Mouse (Mus musculus) kidney, adult 2 months (tissue): ENCODE measurements around the gene Tnfaip3. TPM values are rescaled to one million over a fixed set of nuclear protein-coding genes. Genes with fewer than 3 reads are reported as not detected.
A peak's percentile ranks its signal among the peaks of the same experiment; 100 is the strongest.

Experiments
- DNase-seq: peaks from one replicate; pipeline ENCODE4 v3.0.0; 2021
- H3K27ac ChIP-seq: fragments of 200-500 bp; 2 replicates; pipeline ENCODE4 v1.5.1; 2012; ENCODE audit warnings: low read depth, low read length, control low read depth, inconsistent platforms; ENCODE audit not compliant: insufficient read depth
- H3K27me3 ChIP-seq: fragments of 200-500 bp; replicated peaks from 2 replicates; pipeline ENCODE4 v1.6.1; 2012; ENCODE audit warnings: mild to moderate bottlenecking, moderate library complexity, low read length, inconsistent platforms; ENCODE audit not compliant: control insufficient read depth, insufficient read depth
- H3K36me3 ChIP-seq: fragments of 200-500 bp; 2 replicates; pipeline ENCODE4 v1.6.1; 2012; ENCODE audit warnings: mild to moderate bottlenecking, moderate library complexity, low read length, inconsistent platforms; ENCODE audit not compliant: control insufficient read depth, insufficient read depth
- H3K4me1 ChIP-seq: fragments of 200-500 bp; 2 replicates; pipeline ENCODE4 v1.6.1; 2011; ENCODE audit warnings: low read length; ENCODE audit not compliant: control insufficient read depth, insufficient read depth
- H3K4me3 ChIP-seq: fragments of 200-500 bp; 2 replicates; pipeline ENCODE4 v1.5.1; 2011; ENCODE audit warnings: mild to moderate bottlenecking, low read depth, low read length, control low read depth; ENCODE audit not compliant: insufficient read depth
- CTCF ChIP-seq: fragments of 200-500 bp; conservative IDR thresholded peaks from 2 replicates; pipeline ENCODE4 v1.5.1; 2011; ENCODE audit warnings: low read depth, mild to moderate bottlenecking, control low read depth, low read length, moderate library complexity, mixed read lengths; ENCODE audit not compliant: insufficient read depth, insufficient read length
- POLR2A ChIP-seq: fragments of 200-500 bp; IDR thresholded peaks from one replicate; pipeline ENCODE4 v1.6.1; 2011; ENCODE audit warnings: low read depth, low read length, control low read depth
- WGBS: fragments of 180-500 bp; shearing (Covaris S2); methylation state at CpG from one replicate; pipeline ENCODE4 v1.1.7; 2018; 5-methylcytosine and 5-hydroxymethylcytosine counted together
- polyA plus RNA-seq: library from polyadenylated mRNA; depleted of rRNA; stranded (reverse); fragments of >200 nt; gene quantifications from 2 replicates; pipeline ENCODE4 v1.2.3, GENCODE M21; 2012

Tnfaip3 gene
- polyA plus RNA-seq, 1 experiment = 3.3 TPM

DNA sequence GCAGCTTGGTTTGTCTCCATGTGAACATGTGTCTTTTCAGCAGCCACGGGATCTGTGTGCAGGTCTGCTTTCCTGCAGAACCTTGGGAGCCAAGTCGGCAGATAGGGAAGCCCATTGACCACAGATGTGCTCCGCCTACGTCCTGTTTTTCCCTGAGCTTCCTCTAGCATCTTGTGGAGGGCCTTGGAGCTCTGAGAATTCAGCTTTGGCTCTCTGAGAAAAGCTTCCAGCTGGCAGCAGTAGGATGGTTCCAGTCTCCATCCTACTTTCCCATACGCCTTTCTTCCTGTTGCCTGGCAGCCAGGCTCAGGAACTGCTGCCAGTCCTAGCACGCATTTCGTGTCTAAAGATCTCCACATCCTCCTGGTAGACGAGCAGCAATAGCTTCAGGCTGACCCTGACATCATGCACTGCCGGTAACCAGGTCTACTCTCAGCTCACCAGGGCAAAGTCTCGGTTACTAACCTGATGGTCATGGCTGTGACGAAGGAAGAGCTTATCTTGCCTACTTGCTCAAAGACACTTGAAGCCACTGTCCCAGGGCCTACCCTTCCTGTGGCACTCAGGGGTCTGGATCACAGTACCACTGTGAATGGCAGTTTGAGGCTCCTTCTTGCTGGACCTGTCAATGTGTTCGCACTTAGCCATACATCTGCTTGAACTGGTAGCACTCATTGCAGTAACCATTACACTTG, 13.2 kb downstream of the Tnfaip3 start:
- Histone ChIP-seq H3K27me3 (no peaks in the 10 kb centered on the region), H3K27ac (no peak overlapping the region), H3K4me3 (no peak overlapping the region), H3K4me1 (no peaks in the 10 kb centered on the region), H3K36me3 (peaks cover 5% of the 10 kb centered on the region)
- DNase-seq = no peak
- TF ChIP-seq CTCF = no peak
- TF ChIP-seq POLR2A = no peak
- WGBS = 82% methylated on average over 12 of the region's 12 CpGs

DNA sequence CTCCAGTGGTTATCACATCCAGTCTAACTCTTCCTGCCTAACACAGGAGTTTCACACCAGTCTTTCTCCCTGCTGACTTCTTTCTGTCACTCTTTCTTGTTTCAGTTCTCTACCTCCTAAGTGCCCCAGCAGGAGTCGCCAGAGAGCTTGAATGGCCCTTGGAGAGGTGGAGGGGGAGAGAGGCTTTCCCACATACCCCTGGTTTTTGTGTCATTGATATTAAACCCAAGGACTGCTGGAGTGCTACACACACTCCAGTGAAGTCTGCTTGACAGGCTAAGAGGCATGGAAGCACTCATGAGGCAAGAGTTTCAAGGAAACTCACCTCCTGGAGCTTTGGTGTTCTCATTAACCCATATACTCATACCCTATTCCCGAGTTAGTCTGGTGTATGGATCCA, 16.0 kb downstream of the Tnfaip3 start:
- peak; percentile 39 for DNase-seq

DNA sequence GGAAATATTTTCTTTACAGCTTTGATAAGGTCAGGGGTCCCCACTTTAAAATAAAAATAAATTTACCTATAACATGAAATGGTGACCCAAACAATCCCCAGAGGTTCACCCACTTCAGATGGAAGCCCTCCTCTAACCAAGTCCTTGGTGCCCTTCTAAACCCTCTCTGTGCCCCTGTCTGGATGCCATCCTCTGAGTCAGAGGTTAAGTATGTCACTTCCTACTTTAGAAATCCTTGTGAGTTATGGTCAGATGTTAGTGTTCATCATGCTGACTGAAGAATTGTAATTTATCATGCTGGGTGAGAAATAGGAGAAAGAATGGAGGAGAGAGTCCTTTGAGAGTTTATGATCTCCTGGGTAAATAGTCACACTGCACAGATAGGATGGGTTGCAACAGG, 19.1 kb downstream of the Tnfaip3 start:
- Histone ChIP-seq H3K36me3 (no peaks in the 10 kb centered on the region), H3K4me3 (no peak overlapping the region), H3K4me1 (peaks cover 7% of the 10 kb centered on the region; the same call in 1 of the 2 replicates), H3K27ac (no peak overlapping the region), H3K27me3 (no peaks in the 10 kb centered on the region)
- TF ChIP-seq CTCF = no peak
- TF ChIP-seq POLR2A = no peak
- DNase-seq = no peak

More for the DNA sequence above, 16.0 kb downstream of the Tnfaip3 start:
- Histone ChIP-seq H3K36me3 (no peaks in the 10 kb centered on the region), H3K27ac (no peak overlapping the region), H3K4me3 (no peak overlapping the region), H3K27me3 (no peaks in the 10 kb centered on the region), H3K4me1 (peaks cover 7% of the 10 kb centered on the region; the same call in 1 of the 2 replicates)
- TF ChIP-seq CTCF (peak; percentile 56), POLR2A (no peak)
- 62% methylated on average over 2 of the region's 2 CpGs for WGBS

DNA sequence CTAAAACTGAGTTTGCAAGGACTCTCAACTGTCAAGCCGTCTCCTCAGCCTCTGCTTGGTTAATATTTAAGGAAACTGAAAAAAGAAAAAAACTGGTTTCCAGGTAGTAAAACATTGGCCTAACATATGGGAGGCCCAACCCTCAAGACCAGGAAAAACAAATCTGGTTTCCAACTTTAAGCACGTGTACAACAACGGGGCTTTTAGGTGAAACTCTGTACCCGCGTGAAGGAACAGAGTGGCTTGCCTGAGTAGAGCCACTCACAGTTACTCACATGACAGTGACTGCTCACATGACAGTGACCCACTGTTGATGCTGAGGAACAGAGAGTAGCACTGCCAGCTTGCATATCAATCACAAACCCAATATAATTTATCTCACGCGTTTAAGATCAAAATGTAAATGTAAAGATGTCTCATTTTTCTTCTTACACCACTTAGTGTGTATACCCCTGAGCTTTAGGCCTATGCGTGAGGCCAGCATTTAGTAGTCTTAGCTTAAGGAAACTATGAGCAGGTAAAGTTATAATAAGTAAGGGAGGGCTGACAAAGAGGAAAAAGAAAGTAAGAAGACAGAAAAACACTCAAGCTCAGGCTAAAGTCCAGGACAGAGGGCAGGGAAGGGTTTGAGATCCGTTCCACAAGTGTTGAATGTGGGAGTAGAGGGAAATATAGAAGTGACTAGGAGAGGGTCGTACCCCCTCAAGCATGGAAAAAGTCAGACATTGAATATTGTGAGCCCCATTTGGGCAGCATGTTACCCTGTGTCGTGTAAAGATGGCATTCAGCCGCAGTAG, 19.8 kb downstream of the Tnfaip3 start:
- TF ChIP-seq CTCF (no peak), POLR2A (no peak)
- 59% methylated on average over 12 of the region's 12 CpGs for WGBS
- Histone ChIP-seq H3K27me3 (no peaks in the 10 kb centered on the region), H3K36me3 (no peaks in the 10 kb centered on the region), H3K4me3 (no peak overlapping the region), H3K27ac (no peak overlapping the region; the same call in 1 of the 2 replicates), H3K4me1 (peaks cover 7% of the 10 kb centered on the region; the same call in 1 of the 2 replicates)
- peak; percentile 62 for DNase-seq

DNA sequence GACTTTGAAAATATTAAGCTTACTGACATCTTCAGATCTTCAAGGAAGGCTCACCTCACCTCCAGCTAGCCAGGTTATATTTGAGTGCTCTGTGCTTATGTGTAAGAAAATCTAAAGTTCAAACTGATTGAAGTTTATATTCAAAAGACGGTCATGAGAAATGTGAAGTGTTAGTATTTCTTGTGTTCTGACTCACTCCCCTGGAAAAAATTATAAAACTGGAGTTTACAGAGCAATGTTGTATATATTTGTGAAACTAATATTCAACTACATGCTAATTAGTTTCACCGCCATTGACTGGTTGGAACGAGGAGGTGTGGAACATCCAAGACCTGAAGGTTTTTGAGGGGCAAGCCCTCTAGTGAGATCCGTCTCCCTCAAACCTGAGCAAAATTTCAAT, 22.5 kb downstream of the Tnfaip3 start:
- no peaks in the 10 kb centered on the region for H3K36me3 ChIP-seq
- peaks cover 7% of the 10 kb centered on the region; the same call in 1 of the 2 replicates for H3K4me1 ChIP-seq
- H3K27me3 ChIP-seq = no peaks in the 10 kb centered on the region
- H3K27ac ChIP-seq = no peak overlapping the region
- no peak for DNase-seq
- no peak for TF ChIP-seq CTCF
- no peak for TF ChIP-seq POLR2A
- WGBS = 88% methylated on average over 4 of the region's 4 CpGs
- H3K4me3 ChIP-seq = no peak overlapping the region

DNA sequence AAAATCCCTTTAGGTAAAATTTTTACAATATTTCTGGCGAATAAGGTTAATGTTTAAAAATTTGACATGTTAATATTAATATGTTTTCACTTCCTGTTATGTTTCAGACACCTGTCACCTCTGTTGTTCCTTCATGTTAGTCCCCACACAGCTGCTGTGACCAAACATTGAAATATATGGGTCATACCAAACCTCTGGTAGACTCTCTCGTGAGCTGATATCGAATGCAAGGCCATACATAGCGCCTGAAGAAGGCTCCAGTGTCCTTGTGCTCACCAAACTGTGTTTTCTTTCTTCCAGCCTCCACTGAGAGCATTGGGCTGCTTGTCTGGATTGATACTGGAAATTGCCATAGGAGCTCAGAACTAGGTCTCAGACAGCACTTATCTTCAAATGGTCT, 24.4 kb downstream of the Tnfaip3 start:
- 92% methylated on average over 4 of the region's 4 CpGs for WGBS

DNA sequence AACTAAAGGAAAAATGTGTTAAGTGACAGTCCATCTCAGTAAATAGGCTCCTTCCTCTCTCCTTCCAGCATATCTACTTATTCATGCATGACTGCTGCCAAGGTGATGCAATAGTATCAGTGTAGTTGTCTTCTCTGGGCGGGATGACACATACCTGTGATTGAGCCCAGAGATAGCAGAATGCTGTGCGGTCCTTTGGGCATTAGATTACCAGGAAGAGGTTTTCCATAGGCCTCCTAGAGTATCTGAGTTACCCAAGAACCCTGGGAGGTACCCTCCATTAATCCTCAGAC, 27.6 kb downstream of the Tnfaip3 start:
- TF ChIP-seq POLR2A (no peak), CTCF (no peak)
- no peak for DNase-seq
- H3K4me3 ChIP-seq = no peak overlapping the region
- no peak overlapping the region for H3K27ac ChIP-seq
- no peaks in the 10 kb centered on the region for H3K36me3 ChIP-seq
- WGBS = 59% methylated on average over 2 of the region's 2 CpGs
- H3K27me3 ChIP-seq = no peaks in the 10 kb centered on the region
- no peaks in the 10 kb centered on the region for H3K4me1 ChIP-seq

More for the DNA sequence above, 24.4 kb downstream of the Tnfaip3 start:
- Histone ChIP-seq H3K27ac (no peak overlapping the region), H3K27me3 (no peaks in the 10 kb centered on the region), H3K4me3 (no peak overlapping the region), H3K4me1 (peaks cover 6% of the 10 kb centered on the region; the same call in 1 of the 2 replicates), H3K36me3 (no peaks in the 10 kb centered on the region)
- TF ChIP-seq POLR2A (no peak), CTCF (no peak)
- no peak for DNase-seq
